Mouse (Mus musculus): ENCODE results near the gene Prps1l1.

Gene Prps1l1

DNA sequence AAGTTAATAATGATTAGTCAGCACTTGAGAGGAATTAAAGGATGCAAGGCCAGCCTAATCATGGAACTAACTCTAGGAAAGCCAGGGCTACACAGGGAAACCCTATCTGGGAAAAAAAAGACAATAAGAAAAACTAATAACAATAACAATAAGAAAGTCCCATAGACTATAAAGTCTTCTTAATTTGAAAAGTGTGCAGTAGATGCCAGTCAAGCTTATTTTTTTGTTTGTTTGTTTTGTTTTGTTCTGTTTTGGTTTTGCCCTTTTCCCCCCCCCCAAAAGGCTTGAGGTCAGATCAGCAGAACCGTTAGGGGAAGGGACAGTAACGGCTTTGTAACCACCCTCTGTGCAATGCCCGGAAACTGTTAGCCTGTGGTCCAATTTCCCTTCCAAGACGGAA, at the start of gene Prps1l1:
TSS of gene Prps1l1 (plus strand) at position 301 of the 400 bp plus-strand sequence.
- no peak for DNase-seq (ENCODE audit: low read depth, low spot score)

- peak; percentile 44 for DNase-seq (ENCODE audit: low read depth, low spot score)
Observed at GRCm38 (mm10) chr12:34937918-34938317, 46.6 kb upstream of the Prps1l1 start.

- no peak for DNase-seq (ENCODE audit: low read depth, low spot score)
Observed at GRCm38 (mm10) chr12:34949066-34949706, 35.4 kb upstream of the Prps1l1 start.

DNA sequence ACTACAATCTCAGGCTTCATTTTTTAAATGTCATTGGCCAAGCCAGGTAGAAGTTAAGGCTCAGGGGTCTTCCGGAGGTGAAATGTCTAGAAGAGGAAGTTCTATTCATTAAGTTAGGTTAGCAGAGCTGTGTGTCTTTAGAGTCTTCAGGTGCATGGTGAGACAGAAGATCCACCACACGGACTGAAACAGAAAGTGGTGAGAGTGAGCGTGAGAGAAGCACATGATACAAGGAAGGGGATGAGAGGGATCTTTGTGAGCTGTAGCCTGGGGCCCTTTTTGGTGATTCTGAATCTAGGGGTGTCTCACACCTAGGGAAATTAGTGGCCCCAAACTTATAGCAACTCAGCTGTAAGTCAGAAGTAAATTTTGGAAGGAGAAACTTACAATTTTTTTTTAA, 8.6 kb upstream of the Prps1l1 start:
- DNase-seq (ENCODE audit: low read depth, low spot score) = no peak

DNA sequence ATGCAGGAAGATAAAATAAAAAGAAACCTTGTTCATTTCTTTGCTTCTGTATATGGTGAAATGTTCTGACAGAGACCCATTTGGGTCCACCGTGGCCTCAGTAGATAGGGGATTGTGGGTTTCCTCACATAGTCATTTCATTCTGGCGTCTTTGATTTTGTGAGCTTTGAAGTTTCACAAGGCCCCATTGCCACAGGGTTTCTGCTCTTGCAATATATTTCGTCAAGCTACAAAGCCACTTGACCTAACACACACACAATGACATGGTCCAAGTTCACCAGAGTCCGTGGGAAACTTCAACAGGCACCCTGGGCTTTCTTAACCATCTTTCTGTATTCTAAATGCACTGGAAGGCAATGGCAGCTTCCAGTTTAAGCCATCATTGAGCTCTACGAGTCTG, 1.3 kb downstream of the Prps1l1 start:
- no peak for DNase-seq (ENCODE audit: low read depth, low spot score)

DNA sequence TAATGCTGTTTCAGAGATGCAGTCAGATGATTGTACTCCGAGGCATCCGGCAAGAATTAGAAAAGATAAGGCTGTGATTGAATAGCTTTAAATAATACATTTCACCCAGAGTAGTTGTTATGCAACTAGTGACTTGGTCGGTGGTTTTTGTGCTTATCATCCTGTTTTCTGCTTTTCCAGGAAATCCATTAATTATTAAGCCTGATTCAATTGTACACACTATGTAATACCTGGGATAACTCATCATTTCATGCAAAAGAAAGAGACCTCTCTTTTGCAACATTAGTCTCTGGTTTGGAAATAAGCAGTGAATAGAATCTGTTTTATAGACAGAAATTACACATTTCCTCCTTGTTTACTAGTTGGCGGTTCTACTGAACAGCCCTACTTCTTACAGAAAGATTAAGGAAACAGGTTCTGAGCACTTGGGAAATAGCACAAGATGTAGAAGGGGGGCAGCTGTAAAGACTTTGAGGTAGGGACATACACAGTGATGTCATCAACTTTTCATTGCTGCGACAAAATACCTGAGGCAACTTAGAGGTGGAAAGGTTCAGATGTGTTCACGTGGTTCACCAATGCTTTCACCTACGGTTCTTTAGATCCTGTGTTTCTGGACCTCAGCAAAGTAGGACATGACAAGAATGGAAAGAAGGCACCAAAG, 5.1 kb downstream of the Prps1l1 start:
- DNase-seq (ENCODE audit: low read depth, low spot score) = no peak

DNA sequence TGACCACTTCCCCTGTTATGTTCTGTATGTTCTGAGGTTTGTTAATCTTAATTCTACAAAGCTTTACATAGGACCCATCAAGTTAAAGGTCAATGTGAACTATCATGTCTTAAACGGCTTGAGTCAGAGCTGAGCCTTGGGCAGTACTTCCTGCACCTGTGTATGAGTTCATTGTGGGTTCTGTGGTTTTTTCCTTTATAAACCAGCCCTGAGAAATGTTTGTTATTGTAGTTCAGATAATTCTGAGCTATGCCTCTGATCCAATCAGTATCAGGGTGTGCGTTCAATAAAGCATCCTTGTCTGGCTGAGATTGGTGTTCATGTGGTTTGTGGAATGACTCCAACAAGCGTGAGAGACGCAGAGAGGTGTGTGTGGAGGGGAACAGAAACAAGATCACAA, 5.8 kb downstream of the Prps1l1 start:
- peak; percentile 84 for DNase-seq (ENCODE audit: low read depth, low spot score)

GRCm38 (mm10) chr12:34991900-34992299, 7.3 kb downstream of the Prps1l1 start:
- peak; percentile 56 for DNase-seq (ENCODE audit: low read depth, low spot score)

DNA sequence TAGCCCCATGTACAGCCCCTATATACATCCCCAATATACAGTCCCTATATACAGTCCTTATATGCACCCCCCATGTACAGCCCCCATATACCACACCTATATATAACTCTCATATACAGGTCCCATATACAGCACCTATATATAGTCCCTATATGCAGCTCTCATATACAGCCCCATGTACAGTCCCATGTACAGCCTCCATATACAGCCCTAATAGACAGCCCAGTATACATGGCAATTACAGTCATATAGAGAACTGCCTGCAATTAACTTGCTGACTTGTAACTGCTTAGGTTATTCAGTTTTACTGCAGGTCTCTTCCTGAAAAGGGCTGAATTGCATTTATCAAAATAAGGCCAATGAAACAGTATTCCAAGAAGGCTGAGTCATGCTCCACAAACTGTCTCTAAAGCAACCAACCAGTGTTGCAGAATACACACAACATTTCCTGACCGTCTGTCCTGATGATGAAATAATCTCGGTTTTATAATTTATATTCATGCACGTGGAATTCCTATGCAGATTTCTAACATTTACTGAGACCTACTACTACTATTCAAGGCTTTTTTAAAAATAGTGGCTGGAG, 13.1 kb downstream of the Prps1l1 start:
- peak; percentile 73 for DNase-seq (ENCODE audit: low read depth, low spot score)

DNA sequence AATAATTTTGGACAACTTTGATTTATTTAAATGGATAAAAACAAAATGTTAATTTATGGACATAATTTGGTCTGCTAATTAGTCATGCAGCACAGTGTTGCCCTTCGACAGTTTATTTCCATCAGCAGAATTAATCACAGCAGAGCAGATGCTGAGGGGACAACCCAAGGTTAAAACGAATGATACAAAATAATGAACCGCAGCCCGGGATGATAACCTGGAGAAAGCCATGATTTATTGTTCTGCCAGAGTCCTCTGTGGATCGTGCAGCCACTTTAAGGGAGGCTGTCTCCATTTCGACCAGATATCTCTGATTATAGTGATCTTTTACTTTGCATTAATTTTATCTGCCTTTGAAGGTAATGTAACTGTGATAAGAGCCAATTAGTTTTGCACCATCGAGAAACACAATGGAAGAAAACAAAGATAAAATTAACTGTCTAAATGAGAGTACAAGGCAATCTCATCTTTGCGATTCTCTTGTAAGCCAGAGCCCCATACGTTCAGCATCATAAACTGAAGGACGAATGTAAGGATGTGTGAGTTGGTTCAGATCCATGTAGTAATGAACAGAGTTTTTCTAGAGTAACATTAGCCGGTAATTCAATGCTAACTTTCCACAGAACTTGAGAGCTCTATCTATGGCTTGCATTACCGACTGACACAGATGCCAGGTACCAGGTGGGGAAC, 14.4 kb downstream of the Prps1l1 start:
- DNase-seq (ENCODE audit: low read depth, low spot score) = no peak

DNA sequence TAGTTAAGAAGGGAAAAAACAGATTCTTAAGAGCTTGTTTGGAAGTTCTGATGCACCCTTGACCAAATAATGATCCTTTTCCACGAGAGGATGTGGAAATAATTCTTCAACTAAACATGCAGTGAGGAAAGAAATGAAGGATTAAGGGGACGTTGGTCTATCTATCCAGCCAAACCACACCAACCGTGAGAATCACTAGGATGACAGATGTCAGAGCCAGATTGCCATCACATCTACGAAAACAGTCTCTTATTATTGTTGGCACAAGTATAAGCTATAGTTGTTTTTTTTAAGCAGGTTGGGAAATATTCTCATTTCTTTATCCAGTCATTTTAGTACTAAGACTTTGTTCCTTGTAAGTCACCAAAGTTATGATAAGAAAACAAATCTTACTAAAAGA, 15.8 kb downstream of the Prps1l1 start:
- DNase-seq (ENCODE audit: low read depth, low spot score) = peak; percentile 57

DNA sequence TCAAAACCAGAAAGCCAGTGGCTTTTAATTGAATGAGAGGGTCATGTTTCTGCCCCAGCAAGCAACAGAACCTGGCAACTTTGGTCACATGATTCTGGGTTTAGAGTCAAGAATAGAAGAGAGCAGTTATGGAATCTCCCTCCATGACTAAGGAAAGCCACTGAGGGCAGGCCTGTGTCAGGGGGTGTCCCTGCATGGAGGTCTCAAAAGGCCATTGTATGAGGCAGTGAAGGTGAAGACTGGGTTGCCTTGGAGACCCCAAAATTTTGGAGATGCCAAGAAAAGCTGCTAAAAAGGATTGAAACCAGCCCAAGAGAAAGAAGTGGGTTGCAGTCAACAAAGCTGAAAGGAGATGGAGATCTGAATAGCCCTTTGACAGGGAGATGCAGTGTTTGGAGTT, 21.2 kb downstream of the Prps1l1 start:
- no peak for DNase-seq (ENCODE audit: low read depth, low spot score)

- DNase-seq (ENCODE audit: low read depth, low spot score) = no peak
Observed at GRCm38 (mm10) chr12:35007851-35008250, 23.3 kb downstream of the Prps1l1 start.

GRCm38 (mm10) chr12:35008340-35009137, 24.0 kb downstream of the Prps1l1 start:
- DNase-seq (ENCODE audit: low read depth, low spot score) = no peak

DNA sequence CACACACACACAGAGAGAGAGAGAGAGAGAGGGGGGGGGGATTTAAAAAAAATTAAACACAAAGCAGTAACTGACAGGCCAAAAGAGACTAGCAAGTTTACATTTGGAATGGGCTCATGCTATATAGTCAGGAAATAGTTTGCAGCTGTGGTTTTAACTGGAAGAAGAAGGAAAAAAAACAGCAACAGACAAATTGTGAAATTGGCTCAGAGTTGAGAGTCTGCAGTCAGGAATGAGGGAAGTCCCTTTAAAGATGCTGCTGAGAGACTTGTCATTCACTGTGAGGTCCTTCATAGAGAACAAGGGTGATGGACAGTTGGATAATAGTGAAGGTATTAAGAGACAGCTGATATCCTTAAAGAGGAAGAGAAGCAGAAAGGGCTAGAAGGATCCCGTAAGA, 26.9 kb downstream of the Prps1l1 start:
- no peak for DNase-seq (ENCODE audit: low read depth, low spot score)

DNA sequence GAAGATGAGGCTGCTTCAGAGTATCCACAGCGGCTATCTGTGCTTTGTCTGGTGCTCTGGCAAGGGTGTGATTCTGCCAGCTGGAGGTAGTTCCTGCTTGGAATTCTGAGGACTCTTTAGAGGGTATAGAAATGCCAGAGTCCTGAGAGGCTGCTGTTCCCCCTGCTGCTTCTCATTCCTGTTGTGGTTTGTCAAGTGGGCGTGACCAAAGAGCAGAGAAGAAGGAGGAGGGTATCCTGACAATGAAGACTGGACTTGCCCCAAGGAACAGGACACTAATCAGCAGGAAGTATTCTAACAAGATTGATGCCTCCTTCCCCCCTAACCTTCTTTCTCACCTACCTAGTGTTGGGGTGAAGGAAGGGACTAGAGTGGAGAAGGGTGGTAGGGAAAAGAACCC, 29.4 kb downstream of the Prps1l1 start:
- no peak for DNase-seq (ENCODE audit: low read depth, low spot score)

GRCm38 (mm10) chr12:35016056-35016455, 31.5 kb downstream of the Prps1l1 start:
- peak; percentile 27 for DNase-seq (ENCODE audit: low read depth, low spot score)

DNA sequence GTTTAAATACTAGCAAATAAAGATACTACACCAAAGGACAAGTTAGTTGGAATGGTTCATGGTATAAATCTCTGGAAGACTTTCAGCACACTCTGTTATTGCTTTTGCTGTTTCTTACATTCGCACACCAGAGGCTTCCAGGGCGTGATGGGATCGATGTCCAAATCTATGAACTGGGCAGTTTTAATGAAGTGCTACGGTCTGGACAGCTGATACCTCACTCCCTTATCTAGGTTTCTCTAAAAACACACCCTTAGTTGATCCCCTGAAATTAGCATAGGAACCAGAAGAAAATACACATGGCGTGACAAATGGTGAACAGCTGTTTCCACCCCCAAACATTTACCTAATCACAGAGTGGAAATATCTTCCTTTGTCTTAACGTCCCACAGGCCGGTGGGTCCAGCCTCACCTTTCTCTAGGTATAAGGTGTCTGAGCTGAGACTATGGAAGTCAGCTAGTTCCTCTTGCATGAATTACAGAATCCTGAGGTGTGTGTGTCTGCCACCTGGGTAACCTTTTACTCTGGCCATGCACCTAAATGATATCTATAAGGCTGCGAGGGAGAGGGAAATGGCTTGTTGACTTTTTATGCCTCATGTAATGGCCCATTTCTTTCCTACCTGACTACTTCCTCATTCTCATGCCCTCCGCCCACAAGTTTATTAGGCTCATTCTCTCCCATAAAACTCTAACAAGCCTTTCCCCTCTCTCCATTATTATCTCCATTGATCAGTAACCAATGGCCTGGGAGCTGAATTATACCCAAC, 32.1 kb downstream of the Prps1l1 start:
- DNase-seq (ENCODE audit: low read depth, low spot score) = no peak

DNA sequence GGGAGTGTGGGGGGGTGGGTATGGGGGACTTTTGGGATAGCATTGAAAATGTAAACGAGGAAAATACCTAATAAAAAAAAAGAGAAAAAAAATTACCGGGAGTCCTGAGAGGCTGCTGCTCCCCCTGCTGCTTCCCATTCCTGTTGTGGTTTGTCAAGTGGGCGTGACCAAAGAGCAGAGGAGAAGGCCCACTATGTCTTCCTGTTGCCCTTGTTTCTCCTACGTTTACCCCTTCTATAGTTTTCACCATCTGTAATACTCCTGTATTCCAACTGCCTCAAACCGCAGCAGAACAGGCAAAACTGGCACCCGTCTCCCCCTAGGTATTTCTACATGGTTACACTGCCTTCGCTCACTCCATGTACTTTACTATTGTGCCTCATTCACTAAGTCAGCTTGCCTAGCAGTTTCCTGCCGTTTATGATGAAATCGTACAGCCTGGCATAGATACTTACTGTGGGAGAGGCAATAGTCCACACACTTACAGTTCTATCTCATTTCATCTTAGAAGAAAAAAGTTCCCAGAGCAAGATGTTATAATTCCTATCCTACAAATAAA, 34.2 kb downstream of the Prps1l1 start:
- no peak for DNase-seq (ENCODE audit: low read depth, low spot score)

DNA sequence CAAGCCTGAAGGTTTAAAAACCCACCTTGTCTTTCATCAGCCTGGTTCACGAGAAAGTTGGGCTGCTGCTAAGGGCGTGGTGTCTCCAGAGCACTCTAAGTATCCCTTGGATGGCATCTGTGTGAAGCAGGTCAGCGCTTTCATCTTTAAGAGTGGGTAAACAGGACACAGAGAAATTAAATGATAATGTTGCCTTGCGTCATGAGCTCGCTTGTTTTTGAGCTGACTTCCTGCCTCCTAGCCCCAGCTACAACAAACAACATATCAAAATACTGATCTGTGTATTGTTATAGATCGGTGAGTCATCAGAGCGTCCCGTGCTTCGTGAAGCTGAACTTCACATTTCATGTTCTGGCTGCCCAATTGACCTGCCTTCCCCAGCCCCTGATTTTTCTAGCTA, 36.7 kb downstream of the Prps1l1 start:
- no peak for DNase-seq (ENCODE audit: low read depth, low spot score)

GRCm38 (mm10) chr12:35022066-35022465, 37.5 kb downstream of the Prps1l1 start:
- DNase-seq (ENCODE audit: low read depth, low spot score) = no peak

All from 3T3-L1 (cell line).